Mouse (Mus musculus) adipose tissue, adult 10 weeks (tissue): ENCODE data around the gene Jakmip3. TPM values are rescaled to one million over a fixed set of nuclear protein-coding genes. Genes with fewer than 3 reads are reported as not detected.

ENCODE experiments used
- polyA plus RNA-seq: library from polyadenylated mRNA; stranded (reverse); fragments of 350-450 nt; fragmentation: Illumina TruSeq; extraction: RNeasy Lipid Tissue Mini Kit (QIAGEN cat#74804); gene quantifications from one replicate; pipeline ENCODE4 v1.2.3, GENCODE M21; 2014; ENCODE audit warnings: low read depth, low replicate concordance

Jakmip3 gene
- 0.29 TPM for polyA plus RNA-seq

DNA sequence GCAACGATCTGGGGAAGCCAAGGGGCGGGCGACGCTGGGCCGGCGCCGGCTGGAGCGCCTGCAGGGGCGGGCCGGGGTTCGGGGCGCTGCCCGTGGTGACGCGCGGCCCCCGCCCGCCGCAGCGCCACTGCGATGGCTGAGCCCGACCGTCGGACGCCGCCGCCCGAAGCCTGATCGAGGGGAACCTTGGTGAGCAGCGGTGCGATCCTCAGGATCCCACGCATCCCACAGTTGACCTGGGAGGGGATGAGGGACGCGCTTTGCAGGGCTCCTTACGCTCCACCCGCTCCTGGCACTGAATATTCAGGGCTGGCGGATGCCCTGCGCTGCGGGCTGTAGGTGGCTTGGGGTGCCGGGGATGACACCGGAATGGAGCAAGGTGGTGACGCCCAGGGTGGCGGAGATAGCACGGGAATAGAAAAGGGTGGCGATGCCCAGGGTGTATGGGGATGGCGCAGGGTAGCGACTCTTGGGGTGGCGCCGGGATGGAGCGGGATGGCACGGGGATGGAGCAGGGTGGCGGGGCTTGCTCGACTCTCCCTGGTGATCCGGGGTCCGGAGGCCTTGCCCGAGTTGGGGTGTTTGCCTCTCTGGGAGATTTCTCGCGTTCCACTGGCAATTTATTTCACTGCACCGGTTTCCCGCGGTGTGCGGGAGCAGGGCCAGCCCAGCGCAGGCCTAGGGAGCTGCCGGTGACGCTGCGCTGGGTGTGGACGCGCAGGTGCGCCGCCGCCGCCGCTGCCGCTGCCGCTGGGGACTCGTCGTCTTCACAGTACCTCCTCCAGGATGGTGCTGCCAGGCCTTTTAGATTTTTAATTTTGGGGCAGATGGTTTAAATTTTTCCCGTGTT, at the start of gene Jakmip3:
Gene Jakmip3 (plus strand): TSS at position 119 of the 850 bp plus-strand sequence.

DNA sequence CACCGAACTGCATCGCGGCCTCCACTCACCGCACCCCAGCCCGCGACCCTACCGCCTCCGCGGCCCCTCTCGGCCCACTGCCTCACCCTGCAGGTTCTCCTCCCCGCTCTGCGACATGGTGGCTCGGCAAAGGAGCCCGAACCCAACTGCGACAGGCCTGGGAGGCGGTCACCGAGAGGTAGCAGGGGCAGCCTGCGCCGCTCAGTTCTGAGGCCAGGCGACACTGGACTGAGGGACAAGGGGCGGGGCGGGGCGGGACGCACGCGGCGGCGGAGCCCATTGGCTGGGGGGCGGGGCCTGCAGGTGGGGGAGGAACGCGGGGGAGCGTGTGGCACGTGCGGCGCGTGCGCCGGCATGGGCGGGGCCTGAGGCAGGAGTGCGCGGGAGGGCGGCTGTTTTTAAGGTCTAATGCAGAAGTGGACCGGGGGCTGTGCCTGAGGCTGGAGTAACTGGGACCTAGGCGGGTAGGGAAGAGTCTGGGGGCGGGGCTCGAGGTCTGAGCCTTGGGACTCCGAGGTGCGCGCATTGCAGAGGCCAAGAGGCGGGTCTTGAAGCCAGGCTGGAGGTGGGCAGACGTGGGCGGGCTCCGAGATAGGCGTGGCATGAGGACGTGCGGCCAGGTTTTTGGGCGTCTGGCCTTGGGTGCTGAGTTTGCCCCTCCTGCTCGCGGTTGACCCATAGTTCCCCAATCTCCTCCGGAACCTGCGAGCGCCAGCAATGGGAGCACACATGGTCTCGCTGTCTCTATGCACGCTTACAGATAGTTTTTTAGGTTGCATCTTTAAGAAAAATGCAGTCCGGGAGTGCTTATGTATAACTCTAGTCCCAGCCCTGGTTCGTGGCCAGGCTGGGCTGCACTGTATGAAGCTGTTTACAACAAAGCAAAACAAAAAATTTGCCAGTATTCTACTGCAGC, 31.0 kb upstream of the Jakmip3 start, which contains the start of gene Bnip3:
Gene Bnip3 (minus strand): TSS at position 243 of the 916 bp plus-strand sequence.

DNA sequence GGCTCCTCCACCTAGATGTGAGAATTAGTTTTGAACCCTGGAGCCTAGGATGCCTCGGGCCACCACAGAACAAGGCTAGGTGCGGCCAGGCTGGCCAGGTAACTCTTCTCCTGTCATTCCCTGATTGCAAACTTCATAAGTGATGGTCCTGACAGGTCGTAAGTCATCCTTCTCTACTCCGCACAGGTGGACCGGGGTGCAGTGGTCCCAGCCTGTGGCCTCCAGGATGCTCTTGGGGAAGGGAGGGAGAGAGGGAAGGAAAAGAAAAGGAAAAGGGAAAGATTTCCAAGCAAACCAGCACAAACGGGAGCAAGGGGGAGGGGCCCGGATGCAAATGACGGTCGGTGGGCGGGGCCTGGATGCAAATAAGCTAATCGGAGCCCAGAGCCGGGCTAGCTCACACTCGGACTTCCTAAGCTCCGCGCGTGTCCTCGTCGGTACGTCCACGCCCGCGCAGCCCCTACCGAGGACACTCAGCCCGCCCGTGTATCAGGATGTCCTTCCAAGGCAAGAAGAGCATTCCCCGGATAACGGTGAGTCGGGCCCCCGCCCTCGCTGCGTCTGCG, 145.2 kb downstream of the Jakmip3 start, which contains the start of gene Dpysl4:
Gene Dpysl4 (plus strand): TSS at position 373 of the 566 bp plus-strand sequence.

Other genes starting within 250 kb of the Jakmip3 start
- 39.0 TPM for gene Ppp2r2d, start 94.7 kb upstream of the Jakmip3 start, polyA plus RNA-seq
- gene Mapk1ip1, start 94.5 kb upstream of the Jakmip3 start, polyA plus RNA-seq = 31.8 TPM
- gene Bnip3, start 31.2 kb upstream of the Jakmip3 start, polyA plus RNA-seq = 296 TPM
- 0.83 TPM for gene Dpysl4, start 145.3 kb downstream of the Jakmip3 start, polyA plus RNA-seq